7 mouse cellular contexts compared by ENCODE assay signal in the genomic region with DNA sequence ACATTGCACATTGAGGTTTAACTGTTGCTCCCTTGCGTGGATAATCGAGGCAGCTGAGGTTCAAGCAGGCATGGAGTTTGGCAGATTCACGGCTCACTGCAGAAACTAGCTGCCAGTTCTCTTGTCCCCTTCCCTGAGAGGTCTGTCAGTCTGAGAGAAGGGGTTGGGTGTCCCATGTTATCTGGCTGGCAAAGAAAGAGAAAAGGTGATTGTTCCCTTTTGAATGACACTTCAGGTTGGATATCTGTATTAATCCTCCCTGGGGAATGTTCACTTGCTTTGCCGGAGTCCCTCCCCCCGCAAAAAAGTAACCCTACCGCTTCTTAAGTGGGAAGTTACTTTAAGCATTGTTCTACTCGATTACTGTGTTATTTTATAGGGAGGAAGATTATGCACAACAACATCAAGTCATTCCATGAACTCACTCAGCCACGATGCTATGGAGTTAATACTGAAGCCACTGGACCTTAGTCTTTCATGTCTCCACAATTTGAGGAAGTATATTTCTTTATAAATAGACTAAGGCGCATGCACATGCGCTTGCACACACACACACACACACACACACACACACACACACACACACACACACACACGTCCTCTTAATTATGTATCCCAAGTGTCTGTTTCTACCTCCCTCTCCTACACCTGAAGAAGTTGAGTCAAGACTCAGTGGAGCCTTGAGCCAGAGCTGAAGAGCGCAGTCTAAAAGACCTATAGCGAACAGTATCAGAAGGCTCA. TPM values are rescaled to one million over a fixed set of nuclear protein-coding genes. Genes with fewer than 3 reads are reported as not detected.
A peak's percentile ranks its signal among the peaks of the same experiment; 100 is the strongest.
DNase-seq lines count a peak whose midpoint lies in the region; ATAC-seq and TF ChIP-seq lines count a peak whose summit lies in the region.

Dpp4 (minus strand) TSS at position 151 of the 741 bp plus-strand sequence.

- TF ChIP-seq POLR2A in testis, adult 2 months (IDR thresholded peaks at IDR 0.05; ENCODE audit: control insufficient read depth, low read depth, low read length) = no peak

- no peak for DNase-seq in testis, postnatal 14 days (ENCODE audit: low spot score)
- DNase-seq in left cerebral cortex, adult 8-10 months (ENCODE audit: low spot score in 2 of 2) = no peak
- DNase-seq in cerebellum, adult 9-10 months = no peak

- no peak within 1 kb of the TSS for H3K27ac ChIP-seq in testis, adult 2 months (ENCODE audit: control insufficient read depth, insufficient read depth, low read depth, low read length)
- no peak within 1 kb of the TSS for H3K27ac ChIP-seq in forebrain, embryonic 12.5 days
- no peak within 1 kb of the TSS for H3K27ac ChIP-seq in limb, embryonic 15.5 days
- no peak within 1 kb of the TSS; the same call in 1 of the 2 replicates for H3K27ac ChIP-seq in stomach, embryonic 16.5 days (ENCODE audit: low read length)

- peak within 1 kb of the TSS; percentile 40; the same call in 1 of the 2 replicates for H3K9ac ChIP-seq in forebrain, embryonic 12.5 days
- 0 out of 2 replicates have a peak within 1 kb of the TSS, but pooled peaks have one; percentile 26 for H3K9ac ChIP-seq in limb, embryonic 15.5 days
- peak within 1 kb of the TSS; percentile 71 for H3K9ac ChIP-seq in stomach, embryonic 16.5 days (ENCODE audit: low read length)

- peaks cover 9% of the 10 kb centered on the region for H3K4me1 ChIP-seq in testis, adult 2 months (ENCODE audit: control insufficient read depth, insufficient read depth, low read length)
- H3K4me1 ChIP-seq in forebrain, embryonic 12.5 days = peaks cover 11% of the 10 kb centered on the region
- H3K4me1 ChIP-seq in limb, embryonic 15.5 days = peaks cover 14% of the 10 kb centered on the region
- H3K4me1 ChIP-seq in stomach, embryonic 16.5 days (ENCODE audit: control insufficient read depth, insufficient read depth, low read length) = no peaks in the 10 kb centered on the region; the same call in 1 of the 2 replicates

- no peak for ATAC-seq in forebrain, embryonic 12.5 days (ENCODE audit: low FRiP score)
- no peak for ATAC-seq in limb, embryonic 15.5 days (ENCODE audit: insufficient number of reproducible peaks, low FRiP score, low TSS enrichment, low read depth)
- no peak for ATAC-seq in stomach, embryonic 16.5 days (ENCODE audit: insufficient read depth, low FRiP score)

- no peaks in the 10 kb centered on the region for H3K36me3 ChIP-seq in testis, adult 2 months (ENCODE audit: control insufficient read depth, insufficient read depth, low read length)
- H3K36me3 ChIP-seq in forebrain, embryonic 12.5 days (replicated peaks) = no peaks in the 10 kb centered on the region
- H3K36me3 ChIP-seq in limb, embryonic 15.5 days = no peaks in the 10 kb centered on the region
- no peaks in the 10 kb centered on the region for H3K36me3 ChIP-seq in stomach, embryonic 16.5 days (ENCODE audit: control insufficient read depth, insufficient read depth, low read length)

- H3K4me2 ChIP-seq in forebrain, embryonic 12.5 days = peak within 1 kb of the TSS; percentile 84
- peak within 1 kb of the TSS; percentile 87 for H3K4me2 ChIP-seq in limb, embryonic 15.5 days
- peak within 1 kb of the TSS; percentile 93 for H3K4me2 ChIP-seq in stomach, embryonic 16.5 days (ENCODE audit: low read depth, low read length)

- H3K9me3 ChIP-seq in forebrain, embryonic 12.5 days = no peaks in the 10 kb centered on the region
- H3K9me3 ChIP-seq in limb, embryonic 15.5 days = no peaks in the 10 kb centered on the region
- no peaks in the 10 kb centered on the region for H3K9me3 ChIP-seq in stomach, embryonic 16.5 days (replicated peaks; ENCODE audit: control insufficient read depth, low read length)

- no peaks in the 10 kb centered on the region for H3K27me3 ChIP-seq in testis, adult 2 months (ENCODE audit: control insufficient read depth, insufficient read depth, low read length)
- H3K27me3 ChIP-seq in forebrain, embryonic 12.5 days = peaks cover 30% of the 10 kb centered on the region
- peaks cover 18% of the 10 kb centered on the region for H3K27me3 ChIP-seq in limb, embryonic 15.5 days
- 0 out of 2 replicates have a peak, but pooled peaks cover 2% of the 10 kb centered on the region for H3K27me3 ChIP-seq in stomach, embryonic 16.5 days (ENCODE audit: control insufficient read depth, insufficient read depth, low read length)

- WGBS in forebrain, embryonic 12.5 days = 50% methylated on average over 13 of the region's 13 CpGs
- 48% methylated on average over 13 of the region's 13 CpGs for WGBS in limb, embryonic 15.5 days
- WGBS in stomach, embryonic 16.5 days = 53% methylated on average over 13 of the region's 13 CpGs

- peak within 1 kb of the TSS; percentile 47 for H3K4me3 ChIP-seq in testis, adult 2 months (ENCODE audit: control insufficient read depth, low read depth, low read length)
- H3K4me3 ChIP-seq in forebrain, embryonic 12.5 days (replicated peaks) = peak within 1 kb of the TSS; percentile 43
- H3K4me3 ChIP-seq in limb, embryonic 15.5 days = peak within 1 kb of the TSS; percentile 45
- H3K4me3 ChIP-seq in stomach, embryonic 16.5 days (replicated peaks; ENCODE audit: low read length) = peak within 1 kb of the TSS; percentile 53

- TF ChIP-seq CTCF in testis, adult 2 months (IDR thresholded peaks at IDR 0.05; ENCODE audit: control insufficient read depth, insufficient read depth, insufficient replicate concordance, low read depth, low read length) = no peak

RNA-seq across cellular contexts. Expression of gene Dpp4, which starts in this region (rescaled TPM):
- 0.25 and 0.84 TPM in 2 replicates for polyA plus RNA-seq in testis, adult 2 months (2012; rRNA removed)
- polyA plus RNA-seq in forebrain, embryonic 12.5 days (2016; fragmentation: Nextera tagmentation; extraction: Ambion mirVana) = 0.55 and 1.0 TPM in 2 replicates
- 14.5 and 15.2 TPM in 2 replicates for polyA plus RNA-seq in limb, embryonic 15.5 days (2015; fragmentation: Nextera tagmentation; extraction: Ambion mirVana)
- 18.5 and 18.9 TPM in 2 replicates for polyA plus RNA-seq in stomach, embryonic 16.5 days (2015; fragmentation: Nextera tagmentation; extraction: Ambion mirVana)
- 1 to 10 TPM; 1.9 to 3.3 (median 2.6) TPM for total RNA-seq in left cerebral cortex, adult 8-10 months (2022)
